ENCODE assay signal across 8 mouse cellular contexts in the genomic region with DNA sequence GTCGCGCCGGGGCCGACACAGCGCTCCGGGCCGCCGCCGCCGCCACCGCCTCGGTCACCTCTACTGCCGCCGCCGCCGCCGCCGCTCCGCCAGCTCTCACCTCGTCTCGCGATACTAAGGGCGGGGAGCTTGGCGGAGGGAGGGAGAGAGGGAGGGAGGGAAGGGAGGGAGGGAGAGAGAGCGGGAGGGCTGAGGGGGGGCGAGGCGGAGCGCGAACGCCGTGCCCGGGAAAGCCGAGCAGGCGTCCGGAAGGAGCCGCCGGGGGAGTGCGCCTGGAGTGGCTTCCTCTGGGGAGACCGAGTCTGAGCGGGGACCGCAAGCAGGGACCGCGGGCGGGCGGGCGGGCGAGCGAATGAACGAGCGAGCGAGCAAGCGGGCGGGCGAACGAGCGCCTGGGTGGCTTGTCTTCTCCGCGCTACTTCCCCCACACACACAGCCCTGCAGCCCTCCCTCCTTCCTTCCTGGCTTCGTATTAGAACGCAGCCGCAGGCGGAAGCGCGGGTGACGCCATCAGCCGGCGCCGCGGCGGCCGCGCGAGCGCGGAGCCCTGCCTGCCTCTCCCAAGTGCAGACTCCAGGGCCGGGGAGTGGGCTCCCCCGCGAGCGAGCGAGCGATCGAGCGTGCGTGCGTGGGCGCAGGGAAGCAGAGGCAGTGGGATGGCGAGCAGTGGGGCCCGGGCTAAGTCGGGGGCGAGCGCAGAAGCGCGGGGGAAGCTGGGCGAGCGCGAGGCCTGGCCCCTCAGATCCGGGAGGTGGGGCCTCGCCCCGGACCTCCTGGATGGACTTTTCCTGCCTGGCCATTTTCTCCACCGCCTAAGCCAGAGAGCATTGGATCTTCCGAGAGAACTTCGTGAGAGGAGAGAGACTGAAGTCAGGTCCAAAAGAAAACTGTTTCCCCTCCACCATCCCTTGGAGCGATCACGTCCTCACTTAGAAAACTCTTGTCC. TPM values are rescaled to one million over a fixed set of nuclear protein-coding genes. Genes with fewer than 3 reads are reported as not detected.
DNase-seq lines count a peak whose midpoint lies in the region; ATAC-seq lines count a peak whose summit lies in the region.

A gene (minus strand): TSS at position 457 of the 946 bp plus-strand sequence.

- peak within 1 kb of the TSS; percentile 100 for H3K27ac ChIP-seq in embryonic facial prominence, embryonic 14.5 days (replicated peaks; ENCODE audit: low read depth, low read length)
- H3K27ac ChIP-seq in kidney, embryonic 14.5 days (ENCODE audit: low read depth, low read length), result peak within 1 kb of the TSS; percentile 99
- H3K27ac ChIP-seq in limb, embryonic 15.5 days, result peak within 1 kb of the TSS; percentile 99

- peak within 1 kb of the TSS; percentile 74 for H3K4me2 ChIP-seq in embryonic facial prominence, embryonic 14.5 days (ENCODE audit: low read depth, low read length)
- peak within 1 kb of the TSS; percentile 58 for H3K4me2 ChIP-seq in kidney, embryonic 14.5 days (replicated peaks; ENCODE audit: low read depth, low read length)
- H3K4me2 ChIP-seq in limb, embryonic 15.5 days, result peak within 1 kb of the TSS; percentile 60

- peak within 1 kb of the TSS; percentile 96 for H3K4me3 ChIP-seq in embryonic facial prominence, embryonic 14.5 days (ENCODE audit: low read depth, low read length)
- H3K4me3 ChIP-seq in kidney, embryonic 14.5 days (ENCODE audit: low read length), result peak within 1 kb of the TSS; percentile 95
- peak within 1 kb of the TSS; percentile 89 for H3K4me3 ChIP-seq in limb, embryonic 15.5 days

- peak; percentile 95 for ATAC-seq in embryonic facial prominence, embryonic 14.5 days (ENCODE audit: low read depth)
- ATAC-seq in kidney, embryonic 14.5 days (ENCODE audit: low FRiP score, low TSS enrichment), result peak; percentile 93
- ATAC-seq in limb, embryonic 15.5 days (ENCODE audit: insufficient number of reproducible peaks, low FRiP score, low TSS enrichment, low read depth), result peak; percentile 96

- WGBS in embryonic facial prominence, embryonic 14.5 days, result under 1% methylated on average over 21 of the region's 104 CpGs
- under 1% methylated on average over 39 of the region's 104 CpGs for WGBS in kidney, embryonic 14.5 days
- WGBS in limb, embryonic 15.5 days, result under 1% methylated on average over 84 of the region's 104 CpGs

- no peaks in the 10 kb centered on the region for H3K27me3 ChIP-seq in embryonic facial prominence, embryonic 14.5 days (replicated peaks; ENCODE audit: control insufficient read depth, insufficient read depth, low read length)
- no peaks in the 10 kb centered on the region for H3K27me3 ChIP-seq in kidney, embryonic 14.5 days (ENCODE audit: control insufficient read depth, insufficient read depth, low read length)
- no peaks in the 10 kb centered on the region for H3K27me3 ChIP-seq in limb, embryonic 15.5 days

- DNase-seq in 3T3-L1 (ENCODE audit: low read depth, low spot score), result peak; percentile 91
- DNase-seq in adrenal gland, postnatal 4 days (ENCODE audit: low spot score in 2 of 2), result peak; percentile 74 to 81
- DNase-seq in embryonic facial prominence, embryonic 14.5 days (ENCODE audit: low spot score), result peak; percentile 95
- peak; percentile 87 for DNase-seq in heart, adult 8-10 months (ENCODE audit: low spot score)
- DNase-seq in monocyte, adult 2 months (ENCODE audit: low read depth in 1 of 2, low spot score in 2 of 2), result peak; percentile 56 to 84
- peak; percentile 89 to 90 for DNase-seq in spleen, postnatal 36 days (ENCODE audit: low spot score in 2 of 2)

- H3K4me1 ChIP-seq in embryonic facial prominence, embryonic 14.5 days (ENCODE audit: control insufficient read depth, insufficient read depth, low read length), result peaks cover 18% of the 10 kb centered on the region
- H3K4me1 ChIP-seq in kidney, embryonic 14.5 days (ENCODE audit: control insufficient read depth, insufficient read depth, low read length), result peaks cover 18% of the 10 kb centered on the region
- H3K4me1 ChIP-seq in limb, embryonic 15.5 days, result peaks cover 17% of the 10 kb centered on the region

- no peaks in the 10 kb centered on the region for H3K9me3 ChIP-seq in embryonic facial prominence, embryonic 14.5 days (ENCODE audit: control insufficient read depth, low read length)
- H3K9me3 ChIP-seq in kidney, embryonic 14.5 days (ENCODE audit: control insufficient read depth, low read length), result no peaks in the 10 kb centered on the region
- H3K9me3 ChIP-seq in limb, embryonic 15.5 days, result no peaks in the 10 kb centered on the region

- peak within 1 kb of the TSS; percentile 99 for H3K9ac ChIP-seq in embryonic facial prominence, embryonic 14.5 days (ENCODE audit: low read depth, low read length)
- H3K9ac ChIP-seq in kidney, embryonic 14.5 days (ENCODE audit: low read depth, low read length), result peak within 1 kb of the TSS; percentile 95
- H3K9ac ChIP-seq in limb, embryonic 15.5 days, result peak within 1 kb of the TSS; percentile 91

- peaks cover 9% of the 10 kb centered on the region; the same call in 1 of the 2 replicates for H3K36me3 ChIP-seq in embryonic facial prominence, embryonic 14.5 days (ENCODE audit: control insufficient read depth, insufficient read depth, low read length)
- peaks cover 6% of the 10 kb centered on the region; the same call in 1 of the 2 replicates for H3K36me3 ChIP-seq in kidney, embryonic 14.5 days (ENCODE audit: control insufficient read depth, insufficient read depth, low read length)
- H3K36me3 ChIP-seq in limb, embryonic 15.5 days, result no peaks in the 10 kb centered on the region

RNA-seq across cellular contexts. Expression of the gene that starts here (rescaled TPM):
- total RNA-seq in adrenal gland, postnatal 4 days (2021), result 100 to 1,000 TPM; 113 to 129 TPM
- polyA plus RNA-seq in embryonic facial prominence, embryonic 14.5 days (2014; fragmentation: Nextera tagmentation; extraction: Ambion mirVana), result 30.9 and 31.0 TPM in 2 replicates
- total RNA-seq in heart, adult 8-10 months (2022), result 10 to 100 TPM; 59.6 to 66.5 (median 64.5) TPM
- 40.0 and 41.2 TPM in 2 replicates for polyA plus RNA-seq in kidney, embryonic 14.5 days (2014; fragmentation: Nextera tagmentation; extraction: Ambion mirVana)
- polyA plus RNA-seq in limb, embryonic 15.5 days (2015; fragmentation: Nextera tagmentation; extraction: Ambion mirVana), result 20.6 and 23.1 TPM in 2 replicates

Comparison
In these comparisons a context has a peak if more than half of its experiments do, and no peak if none do; other contexts are left out.
1. Peak in every context shown above with its lines: DNase-seq, ATAC-seq, H3K4me3 ChIP-seq and H3K27ac ChIP-seq.